Mouse (Mus musculus): ENCODE data around the gene Igf1r.

- no peak for TF ChIP-seq CTCF (IDR thresholded peaks at IDR 0.05)
- no peak for TF ChIP-seq EP300 (IDR thresholded peaks at IDR 0.05)
Observed at GRCm38 (mm10) chr7:68102456-68103177, 150.0 kb downstream of the Igf1r start.
